Mouse (Mus musculus): ENCODE measurements around the gene Trim10. TPM values are rescaled to one million over a fixed set of nuclear protein-coding genes. Genes with fewer than 3 reads are reported as not detected.

Trim10 gene
- total and polyA plus RNA-seq, 3 experiments = 0.13 to 2.1 (median 0.92) TPM

DNA sequence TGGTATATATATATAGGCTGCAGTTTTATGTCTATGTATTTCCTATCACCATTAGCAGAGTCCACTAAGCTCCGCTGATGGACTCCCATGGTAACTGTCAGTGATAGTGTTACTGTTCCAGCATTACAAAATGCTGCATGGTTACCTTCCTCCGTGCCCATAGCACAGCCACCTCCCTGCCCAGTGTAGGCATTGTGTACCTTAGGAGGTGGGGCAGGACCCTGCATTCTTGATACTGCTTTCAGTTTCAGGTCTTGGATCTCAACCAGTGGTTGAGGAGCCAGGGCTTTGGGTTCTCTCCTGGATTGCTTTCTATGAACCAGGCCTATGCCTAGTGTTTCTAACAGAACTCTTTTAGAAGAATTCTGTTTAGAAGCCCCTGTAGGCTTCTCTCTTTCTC lies 19.4 kb upstream of the Trim10 start:
- intact Hi-C loops (cut with DNase I) = no loop called here
- Histone ChIP-seq H3K9ac (ENCODE audit: low read depth, low read length) (no peak overlapping the region), H3K4me3 (no peak overlapping the region), H3K27ac (no peak overlapping the region), H3K36me3 (ENCODE audit: control insufficient read depth, insufficient read depth, low read length) (peaks cover 3% of the 10 kb centered on the region), H3K4me1 (ENCODE audit: control insufficient read depth, insufficient read depth, low read length) (no peaks in the 10 kb centered on the region), H3K79me2 (replicated peaks; ENCODE audit: control insufficient read depth, insufficient read depth, low read length) (no peaks in the 10 kb centered on the region; the same call in 1 of the 2 replicates), H3K27me3 (ENCODE audit: control insufficient read depth, insufficient read depth, low read length) (no peaks in the 10 kb centered on the region)
- 85% methylated on average over 2 of the region's 2 CpGs for whole genome bisulfite sequencing
- DNase-seq = no peak
- TF ChIP-seq POLR2A (IDR thresholded peaks at IDR 0.05; ENCODE audit: insufficient read depth, low read depth, low read length) = no peak
- TF ChIP-seq CTCF (IDR thresholded peaks at IDR 0.05) = no peak
- TF ChIP-seq EP300 (IDR thresholded peaks at IDR 0.05; ENCODE audit: insufficient read depth, low read depth, low read length) = no peak

DNA sequence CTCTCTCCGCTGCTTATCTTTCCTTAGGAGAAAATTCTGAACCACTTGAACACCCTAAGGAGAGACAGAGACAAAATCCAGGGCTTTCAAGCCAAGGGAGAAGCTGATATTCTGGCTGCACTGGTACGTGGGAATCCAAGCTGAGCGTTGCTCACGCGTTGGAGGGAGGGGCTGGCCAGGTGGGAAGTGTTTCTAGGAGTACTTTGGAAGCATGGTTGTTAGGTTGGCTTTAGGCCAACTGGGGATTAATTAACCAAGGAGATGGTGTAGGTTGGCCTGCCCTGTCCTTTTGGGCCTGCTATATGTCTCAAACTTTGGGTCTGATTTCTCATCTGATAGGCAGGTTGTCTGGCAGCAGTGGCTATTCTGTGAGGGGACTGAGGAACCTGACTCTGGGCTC lies 18.2 kb upstream of the Trim10 start:
- H3K27ac ChIP-seq = no peak overlapping the region
- H3K4me1 ChIP-seq (ENCODE audit: control insufficient read depth, insufficient read depth, low read length) = no peaks in the 10 kb centered on the region
- H3K9ac ChIP-seq (ENCODE audit: low read depth, low read length) = no peak overlapping the region
- no peak overlapping the region for H3K4me3 ChIP-seq
- TF ChIP-seq POLR2A (IDR thresholded peaks at IDR 0.05; ENCODE audit: insufficient read depth, low read depth, low read length) (no peak), CTCF (IDR thresholded peaks at IDR 0.05) (no peak), EP300 (IDR thresholded peaks at IDR 0.05; ENCODE audit: insufficient read depth, low read depth, low read length) (no peak)
- 80% methylated on average over 5 of the region's 5 CpGs for WGBS
- no peaks in the 10 kb centered on the region for H3K27me3 ChIP-seq (ENCODE audit: control insufficient read depth, insufficient read depth, low read length)
- intact Hi-C loops (cut with DNase I) = no loop called here
- no peak for DNase-seq
- no peaks in the 10 kb centered on the region; the same call in 1 of the 2 replicates for H3K79me2 ChIP-seq (replicated peaks; ENCODE audit: control insufficient read depth, insufficient read depth, low read length)
- peaks cover 3% of the 10 kb centered on the region for H3K36me3 ChIP-seq (ENCODE audit: control insufficient read depth, insufficient read depth, low read length)

DNA sequence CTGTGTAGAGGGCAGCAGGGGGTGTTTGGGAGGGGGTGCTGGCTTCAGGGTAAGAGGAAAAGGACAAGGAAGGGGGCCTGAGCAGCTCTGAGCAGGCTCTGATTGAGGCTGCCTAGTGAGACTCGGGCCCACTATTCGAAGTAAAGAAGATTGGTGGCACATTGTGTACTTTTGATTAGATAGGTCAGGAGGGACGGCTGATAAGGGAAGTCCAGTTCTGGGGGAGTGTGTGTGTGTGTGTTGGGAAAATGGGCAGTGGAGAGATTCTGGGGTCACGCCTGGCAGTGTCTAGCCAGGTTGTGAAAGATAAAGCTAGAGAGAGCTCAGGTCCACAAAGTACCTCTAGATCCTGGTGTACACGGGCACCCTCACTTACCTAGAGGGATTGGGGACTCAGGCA lies 17.7 kb upstream of the Trim10 start:
- H3K4me1 ChIP-seq (ENCODE audit: control insufficient read depth, insufficient read depth, low read length) = no peaks in the 10 kb centered on the region
- no peak for DNase-seq
- H3K36me3 ChIP-seq (ENCODE audit: control insufficient read depth, insufficient read depth, low read length) = peaks cover 3% of the 10 kb centered on the region; the same call in 1 of the 2 replicates
- H3K79me2 ChIP-seq (replicated peaks; ENCODE audit: control insufficient read depth, insufficient read depth, low read length) = no peaks in the 10 kb centered on the region
- no peak overlapping the region for H3K9ac ChIP-seq (ENCODE audit: low read depth, low read length)
- WGBS = 62% methylated on average over 5 of the region's 5 CpGs
- H3K27ac ChIP-seq = no peak overlapping the region
- no peak overlapping the region for H3K4me3 ChIP-seq
- TF ChIP-seq POLR2A (IDR thresholded peaks at IDR 0.05; ENCODE audit: insufficient read depth, low read depth, low read length) (no peak), EP300 (IDR thresholded peaks at IDR 0.05; ENCODE audit: insufficient read depth, low read depth, low read length) (no peak), CTCF (IDR thresholded peaks at IDR 0.05) (no peak)
- intact Hi-C loops (cut with DNase I) = no loop called here
- H3K27me3 ChIP-seq (ENCODE audit: control insufficient read depth, insufficient read depth, low read length) = no peaks in the 10 kb centered on the region

DNA sequence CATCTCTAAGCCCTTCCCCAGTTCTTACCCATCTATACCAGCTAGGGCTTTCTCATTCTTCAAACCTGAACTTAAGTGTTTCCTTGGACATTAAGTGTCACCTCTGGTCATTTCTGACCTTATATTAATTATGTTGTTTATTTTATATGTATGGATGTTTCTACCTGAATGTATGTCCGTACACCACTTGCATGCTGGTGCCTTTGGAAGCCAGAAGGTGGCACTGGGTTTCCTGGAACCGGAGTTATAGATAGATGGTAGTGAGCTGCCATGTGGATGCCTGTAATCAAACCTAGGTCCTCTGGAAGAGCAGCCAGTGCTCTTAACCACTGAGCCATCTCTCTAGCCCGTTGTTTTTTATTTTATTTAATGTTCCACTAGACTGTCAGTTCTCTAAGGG lies 13.9 kb upstream of the Trim10 start:
- H3K79me2 ChIP-seq (replicated peaks; ENCODE audit: control insufficient read depth, insufficient read depth, low read length) = no peaks in the 10 kb centered on the region
- H3K36me3 ChIP-seq (ENCODE audit: control insufficient read depth, insufficient read depth, low read length) = peaks cover 3% of the 10 kb centered on the region; the same call in 1 of the 2 replicates
- no peak overlapping the region for H3K4me3 ChIP-seq
- no peak for TF ChIP-seq EP300 (IDR thresholded peaks at IDR 0.05; ENCODE audit: insufficient read depth, low read depth, low read length)
- no peak for TF ChIP-seq POLR2A (IDR thresholded peaks at IDR 0.05; ENCODE audit: insufficient read depth, low read depth, low read length)
- no peak for TF ChIP-seq CTCF (IDR thresholded peaks at IDR 0.05)
- H3K27ac ChIP-seq = no peak overlapping the region
- no peaks in the 10 kb centered on the region for H3K27me3 ChIP-seq (ENCODE audit: control insufficient read depth, insufficient read depth, low read length)
- WGBS = 89% methylated on average over 3 of the region's 3 CpGs
- no peak overlapping the region for H3K9ac ChIP-seq (ENCODE audit: low read depth, low read length)
- intact Hi-C loops (cut with DNase I) = no loop called here
- H3K4me1 ChIP-seq (ENCODE audit: control insufficient read depth, insufficient read depth, low read length) = no peaks in the 10 kb centered on the region
- DNase-seq = no peak

DNA sequence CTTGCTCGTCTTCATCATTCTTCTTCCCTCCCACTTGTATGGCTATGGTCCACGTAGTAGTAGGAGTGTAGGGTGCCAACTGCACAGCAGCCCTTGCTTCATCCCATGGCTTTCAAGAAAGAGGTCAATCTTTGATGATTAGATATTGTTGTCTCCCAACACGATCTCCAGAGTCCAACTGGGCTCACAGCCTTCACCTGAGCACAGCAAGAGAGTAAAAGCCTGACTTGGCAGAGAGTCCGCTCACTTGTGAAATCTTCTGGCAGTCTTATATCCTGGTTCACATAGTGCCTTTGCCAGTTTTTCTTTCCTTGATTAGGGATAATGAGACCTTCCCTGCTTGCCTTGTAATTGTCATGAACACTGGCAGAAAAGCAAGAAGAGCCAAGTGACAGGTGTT lies 13.1 kb upstream of the Trim10 start:
- intact Hi-C loops (cut with DNase I) = no loop called here
- Histone ChIP-seq H3K9ac (ENCODE audit: low read depth, low read length) (no peak overlapping the region), H3K79me2 (replicated peaks; ENCODE audit: control insufficient read depth, insufficient read depth, low read length) (no peaks in the 10 kb centered on the region), H3K27ac (no peak overlapping the region), H3K4me1 (ENCODE audit: control insufficient read depth, insufficient read depth, low read length) (no peaks in the 10 kb centered on the region), H3K27me3 (ENCODE audit: control insufficient read depth, insufficient read depth, low read length) (no peaks in the 10 kb centered on the region), H3K36me3 (ENCODE audit: control insufficient read depth, insufficient read depth, low read length) (no peaks in the 10 kb centered on the region), H3K4me3 (no peak overlapping the region)
- 86% methylated on average over 4 of the region's 4 CpGs for WGBS
- DNase-seq = no peak
- TF ChIP-seq POLR2A (IDR thresholded peaks at IDR 0.05; ENCODE audit: insufficient read depth, low read depth, low read length) = no peak
- TF ChIP-seq CTCF (IDR thresholded peaks at IDR 0.05) = no peak
- TF ChIP-seq EP300 (IDR thresholded peaks at IDR 0.05; ENCODE audit: insufficient read depth, low read depth, low read length) = no peak

DNA sequence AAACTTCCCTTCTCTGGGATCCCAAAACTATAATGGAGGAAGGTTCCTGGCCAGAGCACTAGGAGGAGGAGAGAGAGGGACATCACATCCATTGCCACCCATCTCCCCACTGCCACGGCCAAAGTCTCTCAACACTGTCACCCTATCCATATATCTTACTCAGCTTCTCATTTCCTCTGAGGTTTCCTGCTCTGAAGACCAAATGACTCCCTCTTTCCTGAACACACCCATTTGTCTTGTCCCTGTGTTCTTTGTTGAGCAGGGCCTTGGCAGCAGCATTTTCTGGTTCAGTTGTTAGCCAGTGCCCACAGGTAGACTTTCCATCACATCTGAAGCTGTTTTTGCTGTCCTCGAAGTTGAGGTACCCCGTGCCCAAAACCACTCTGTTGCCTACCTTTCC lies 11.2 kb upstream of the Trim10 start:
- H3K4me1 ChIP-seq (ENCODE audit: control insufficient read depth, insufficient read depth, low read length) = no peaks in the 10 kb centered on the region
- WGBS = 71% methylated on average over 3 of the region's 3 CpGs
- H3K79me2 ChIP-seq (replicated peaks; ENCODE audit: control insufficient read depth, insufficient read depth, low read length) = no peaks in the 10 kb centered on the region
- intact Hi-C loops (cut with DNase I) = no loop called here
- TF ChIP-seq POLR2A (IDR thresholded peaks at IDR 0.05; ENCODE audit: insufficient read depth, low read depth, low read length) = no peak
- no peak for TF ChIP-seq CTCF (IDR thresholded peaks at IDR 0.05)
- TF ChIP-seq EP300 (IDR thresholded peaks at IDR 0.05; ENCODE audit: insufficient read depth, low read depth, low read length) = no peak
- no peaks in the 10 kb centered on the region; the same call in 1 of the 2 replicates for H3K27me3 ChIP-seq (ENCODE audit: control insufficient read depth, insufficient read depth, low read length)
- no peak for DNase-seq
- no peak overlapping the region for H3K27ac ChIP-seq
- H3K4me3 ChIP-seq = no peak overlapping the region
- H3K36me3 ChIP-seq (ENCODE audit: control insufficient read depth, insufficient read depth, low read length) = no peaks in the 10 kb centered on the region
- H3K9ac ChIP-seq (ENCODE audit: low read depth, low read length) = no peak overlapping the region

All from heart, adult 2 months (tissue).